In the genomic region with DNA sequence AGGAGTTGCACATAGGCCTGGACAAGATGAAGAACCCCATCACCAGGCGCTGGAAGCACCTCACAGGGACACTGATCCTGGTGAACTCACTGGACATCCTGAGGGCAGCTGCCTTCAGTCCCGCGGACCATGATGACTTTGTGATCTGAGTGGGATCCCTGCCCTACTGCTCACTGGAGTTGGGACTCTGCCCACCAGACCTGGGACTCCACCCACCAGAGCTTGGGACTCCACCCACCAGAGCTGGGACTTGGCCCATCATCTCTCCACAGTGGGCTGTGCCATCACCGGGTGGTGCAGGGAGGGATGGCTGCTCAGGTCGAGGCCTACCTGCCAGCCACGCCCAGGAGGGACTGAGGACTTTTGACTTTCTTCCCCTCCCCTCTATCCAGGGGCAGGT, we compare ENCODE assay signal across 23 mouse cellular contexts.
DNase-seq lines count a peak whose midpoint lies in the region; ATAC-seq and TF ChIP-seq lines count a peak whose summit lies in the region.
"Had no signal": no experiment of that assay in that cellular context is flagged by ENCODE, and none has a peak within 500 bp of the region (broad histone marks: within the 10 kb centered on the region; RNA-seq: fewer than 3 reads in every experiment).

No protein-coding gene starts in this region.

- H3K27me3 ChIP-seq in kidney, adult 2 months (replicated peaks; ENCODE audit: control insufficient read depth, insufficient read depth, low read length): no peaks in the 10 kb centered on the region
- H3K27me3 ChIP-seq in kidney, embryonic 16.5 days (ENCODE audit: insufficient read depth, low read length): no peaks in the 10 kb centered on the region
- H3K27me3 ChIP-seq in hindbrain, embryonic 12.5 days: no peaks in the 10 kb centered on the region
- H3K27me3 ChIP-seq: embryonic facial prominence, embryonic 12.5 days; embryonic facial prominence, embryonic 15.5 days; heart, embryonic 12.5 days; heart, embryonic 15.5 days had no signal

- no peak for DNase-seq in kidney, adult 2 months
- DNase-seq in kidney, postnatal 25 days: peak; percentile 14 to 55
- DNase-seq in kidney, postnatal 14 days: no peak
- peak; percentile 66 for DNase-seq in ZHBTc4 (ENCODE audit: low read depth, low spot score)
- DNase-seq: cerebellum, adult 11 months; cerebellum, adult 2 months; cerebellum, adult 9-11 months; cerebellum, postnatal 25 days; gastrocnemius, postnatal 25 days; heart, adult 18-20 months; heart, postnatal 10 days; heart, postnatal 36 days had no signal

- TF ChIP-seq CTCF in kidney, adult 2 months (conservative IDR thresholded peaks at IDR 0.05; ENCODE audit: insufficient read depth, insufficient read length, low read depth, low read length): no peak

- no peak overlapping the region for H3K4me2 ChIP-seq in kidney, embryonic 16.5 days (replicated peaks; ENCODE audit: low read depth, low read length)
- no peak overlapping the region for H3K4me2 ChIP-seq in hindbrain, embryonic 12.5 days (replicated peaks)
- H3K4me2 ChIP-seq: embryonic facial prominence, embryonic 12.5 days; embryonic facial prominence, embryonic 15.5 days; heart, embryonic 12.5 days; heart, embryonic 15.5 days; hindbrain, embryonic 14.5 days had no signal

- ATAC-seq in kidney, embryonic 16.5 days (ENCODE audit: low FRiP score, low TSS enrichment): no peak
- ATAC-seq in hindbrain, embryonic 12.5 days (ENCODE audit: low FRiP score): no peak
- ATAC-seq: CD4-positive, CD25-positive, alpha-beta regulatory T cell, adult 4 months; forebrain, embryonic 14.5 days; hindbrain, postnatal 0 days had no signal

- no peaks in the 10 kb centered on the region for H3K9me3 ChIP-seq in kidney, embryonic 16.5 days (ENCODE audit: low read length)
- no peaks in the 10 kb centered on the region for H3K9me3 ChIP-seq in hindbrain, embryonic 12.5 days (replicated peaks)
- H3K9me3 ChIP-seq: embryonic facial prominence, embryonic 12.5 days; embryonic facial prominence, embryonic 15.5 days; heart, embryonic 12.5 days; heart, embryonic 15.5 days; hindbrain, embryonic 10.5 days had no signal

- 81% methylated on average over 6 of the region's 6 CpGs for WGBS in kidney, adult 2 months
- 88% methylated on average over 6 of the region's 6 CpGs for WGBS in kidney, embryonic 16.5 days
- 88% methylated on average over 6 of the region's 6 CpGs for WGBS in hindbrain, embryonic 12.5 days

- peak overlapping the region; percentile 87 for H3K27ac ChIP-seq in kidney, adult 2 months (ENCODE audit: insufficient read depth, low read depth, low read length)
- no peak overlapping the region for H3K27ac ChIP-seq in kidney, embryonic 16.5 days (ENCODE audit: low read length)
- no peak overlapping the region for H3K27ac ChIP-seq in hindbrain, embryonic 12.5 days
- H3K27ac ChIP-seq: embryonic facial prominence, embryonic 12.5 days; embryonic facial prominence, embryonic 15.5 days; hindbrain, embryonic 10.5 days; hindbrain, embryonic 14.5 days; hindbrain, postnatal 0 days had no signal

- H3K9ac ChIP-seq in kidney, embryonic 16.5 days (replicated peaks; ENCODE audit: low read length): no peak overlapping the region
- H3K9ac ChIP-seq in hindbrain, embryonic 12.5 days: no peak overlapping the region
- H3K9ac ChIP-seq: embryonic facial prominence, embryonic 12.5 days; embryonic facial prominence, embryonic 15.5 days; heart, embryonic 12.5 days; heart, embryonic 15.5 days; hindbrain, embryonic 14.5 days had no signal

- no peaks in the 10 kb centered on the region for H3K36me3 ChIP-seq in kidney, adult 2 months (ENCODE audit: control insufficient read depth, insufficient read depth, low read length)
- peaks cover 36% of the 10 kb centered on the region for H3K36me3 ChIP-seq in kidney, embryonic 16.5 days (ENCODE audit: insufficient read depth, low read length)
- peaks cover 46% of the 10 kb centered on the region for H3K36me3 ChIP-seq in hindbrain, embryonic 12.5 days

- H3K4me1 ChIP-seq in kidney, adult 2 months (ENCODE audit: control insufficient read depth, insufficient read depth, low read length): peaks cover 22% of the 10 kb centered on the region; the same call in 1 of the 2 replicates
- H3K4me1 ChIP-seq in kidney, embryonic 16.5 days (ENCODE audit: insufficient read depth, low read length): peaks cover 6% of the 10 kb centered on the region; the same call in 1 of the 2 replicates
- no peaks in the 10 kb centered on the region for H3K4me1 ChIP-seq in hindbrain, embryonic 12.5 days
- H3K4me1 ChIP-seq: embryonic facial prominence, embryonic 12.5 days; embryonic facial prominence, embryonic 15.5 days; hindbrain, embryonic 10.5 days had no signal

- no peak for TF ChIP-seq POLR2A in kidney, adult 2 months (IDR thresholded peaks at IDR 0.05; ENCODE audit: low read depth, low read length)

- no peak overlapping the region for H3K4me3 ChIP-seq in kidney, adult 2 months (ENCODE audit: insufficient read depth, low read depth, low read length)
- H3K4me3 ChIP-seq in kidney, embryonic 16.5 days (ENCODE audit: low read length): no peak overlapping the region
- H3K4me3 ChIP-seq in hindbrain, embryonic 12.5 days: no peak overlapping the region
- H3K4me3 ChIP-seq: embryonic facial prominence, embryonic 12.5 days; embryonic facial prominence, embryonic 15.5 days; heart, embryonic 12.5 days; heart, embryonic 15.5 days; hindbrain, embryonic 10.5 days had no signal

Comparison
In these comparisons a context has a peak if more than half of its experiments do, and no peak if none do; other contexts are left out.
1. DNase-seq: peak in kidney, postnatal 25 days (2 of 2) and ZHBTc4 (single experiment); none in kidney, adult 2 months (single experiment) and kidney, postnatal 14 days (single experiment).